Mouse (Mus musculus): ENCODE measurements around the gene Styxl1. TPM values are rescaled to one million over a fixed set of nuclear protein-coding genes. Genes with fewer than 3 reads are reported as not detected.

The Styxl1 gene
- under 1 TPM; 0.24 to 0.71 TPM for polyA plus RNA-seq (2017; shearing (Covaris generic))

DNA sequence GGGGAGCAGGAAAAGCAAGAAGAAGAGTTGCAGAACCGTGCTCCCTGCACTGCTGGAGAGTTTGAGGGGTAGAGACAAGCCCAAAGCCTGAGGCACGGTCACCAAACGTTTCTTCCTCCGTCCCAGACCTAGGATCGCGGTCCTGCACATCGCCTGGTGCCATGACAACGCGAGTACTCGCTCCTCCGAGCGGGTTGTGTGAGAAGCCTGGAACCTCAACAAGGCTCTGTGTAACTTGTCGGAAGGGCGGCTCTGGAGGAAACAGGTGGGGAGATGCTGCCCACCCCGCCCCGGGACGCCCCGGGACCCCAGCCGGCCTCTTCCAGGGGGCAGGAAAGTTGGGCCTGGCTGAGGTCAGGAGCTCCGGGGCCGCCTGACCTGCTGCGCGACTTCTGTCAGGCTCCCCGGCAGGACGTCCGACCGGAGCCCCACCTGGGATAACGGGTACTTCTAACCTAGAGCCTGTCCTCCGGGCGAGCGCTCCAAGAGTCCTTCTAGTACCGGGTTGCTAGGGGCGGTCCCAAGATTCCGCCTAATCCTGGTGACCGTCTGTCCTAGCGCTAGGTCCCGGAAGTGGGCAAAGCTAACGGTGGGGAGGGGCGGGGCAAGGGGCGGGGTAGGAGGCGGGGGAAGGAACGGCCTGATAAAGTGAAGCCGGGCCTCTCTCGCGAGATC, at the start of gene Styxl1:
TSS of gene Styxl1 (minus strand) at position 590 of the 675 bp plus-strand sequence.

DNA sequence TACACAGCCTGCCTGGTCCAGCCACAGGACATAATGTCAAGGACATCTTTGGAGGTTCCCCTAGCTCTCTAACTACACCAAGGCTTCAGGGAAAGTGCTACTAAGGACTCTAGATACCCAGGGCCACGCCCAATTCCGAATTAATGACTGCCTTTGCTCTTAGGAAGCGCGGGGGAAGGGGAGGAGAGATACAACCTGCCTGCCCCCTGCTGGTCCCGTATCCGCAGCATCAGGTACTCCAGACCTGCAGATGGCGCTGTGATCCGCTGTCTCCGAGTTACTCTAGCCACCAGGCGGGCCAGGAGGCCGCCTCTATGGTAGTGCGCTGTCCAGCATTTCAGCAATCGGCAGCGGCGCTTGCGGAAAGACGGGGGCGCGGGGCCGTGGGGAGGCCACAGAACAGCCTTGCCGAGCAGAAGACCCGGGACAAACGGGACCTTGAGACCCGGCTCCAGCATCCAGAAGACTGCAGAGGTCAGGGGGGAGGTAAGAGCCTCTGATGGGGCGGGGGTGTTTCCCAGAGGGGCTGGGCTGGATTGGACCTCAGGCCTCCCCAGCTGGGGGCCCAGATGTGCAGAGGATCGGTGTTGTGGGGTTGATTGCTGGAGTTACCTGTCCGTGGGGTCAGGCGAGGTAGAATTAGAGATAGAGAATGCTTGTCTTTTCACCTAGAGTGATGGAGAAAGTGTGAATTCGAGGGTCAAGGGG, 28.5 kb upstream of the Styxl1 start, which contains the start of gene Srrm3:
TSS of gene Srrm3 (plus strand) at position 336 of the 708 bp plus-strand sequence.

DNA sequence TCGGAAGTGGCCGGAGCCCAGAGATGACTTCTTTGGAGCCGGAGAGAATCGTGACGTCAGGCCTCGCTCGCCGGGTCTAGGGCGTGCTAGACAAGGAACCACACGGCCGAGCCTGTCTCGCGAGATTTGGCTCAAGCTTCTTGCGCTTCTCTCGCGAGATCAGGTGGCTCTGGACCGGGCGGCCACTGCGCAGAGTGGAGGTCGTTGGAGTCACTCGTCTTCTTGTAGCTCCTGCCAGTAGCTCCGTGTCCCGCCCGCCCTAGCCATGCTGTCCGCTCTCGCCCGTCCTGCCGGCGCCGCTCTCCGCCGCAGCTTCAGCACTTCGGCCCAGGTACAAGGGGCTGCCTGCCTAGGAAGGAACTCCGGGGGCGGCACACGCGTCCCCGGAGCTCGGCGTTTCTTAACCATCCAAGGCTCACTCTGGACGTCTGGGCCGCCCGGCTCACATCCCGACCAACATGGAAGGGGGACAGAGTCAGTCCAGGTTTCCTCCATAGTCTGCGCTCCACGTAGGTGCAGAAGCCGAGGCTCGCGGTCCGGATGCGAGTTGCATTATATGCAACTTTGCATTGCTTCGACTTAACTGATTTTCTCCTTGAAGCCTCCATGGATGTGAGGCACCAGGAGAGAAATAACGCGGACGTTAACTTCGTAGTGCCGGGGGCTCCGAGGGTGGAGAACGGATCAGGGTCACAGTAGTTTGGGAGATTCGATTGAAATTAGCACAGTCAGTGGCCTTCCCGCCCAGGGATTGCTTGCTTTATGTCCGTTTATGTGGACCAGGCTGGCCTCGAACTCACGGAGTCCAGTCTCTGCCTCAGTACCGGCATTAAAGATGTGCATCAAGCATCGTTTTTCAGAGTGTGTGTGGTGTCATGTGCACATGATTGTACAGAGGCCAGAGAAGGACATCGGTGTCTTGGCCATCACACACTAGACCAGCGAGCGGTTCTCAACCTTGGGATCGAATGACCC, 573 bp upstream of the Styxl1 start, which contains the start of gene Mdh2:
TSS of gene Mdh2 (plus strand) at position 10 of the 975 bp plus-strand sequence.

DNA sequence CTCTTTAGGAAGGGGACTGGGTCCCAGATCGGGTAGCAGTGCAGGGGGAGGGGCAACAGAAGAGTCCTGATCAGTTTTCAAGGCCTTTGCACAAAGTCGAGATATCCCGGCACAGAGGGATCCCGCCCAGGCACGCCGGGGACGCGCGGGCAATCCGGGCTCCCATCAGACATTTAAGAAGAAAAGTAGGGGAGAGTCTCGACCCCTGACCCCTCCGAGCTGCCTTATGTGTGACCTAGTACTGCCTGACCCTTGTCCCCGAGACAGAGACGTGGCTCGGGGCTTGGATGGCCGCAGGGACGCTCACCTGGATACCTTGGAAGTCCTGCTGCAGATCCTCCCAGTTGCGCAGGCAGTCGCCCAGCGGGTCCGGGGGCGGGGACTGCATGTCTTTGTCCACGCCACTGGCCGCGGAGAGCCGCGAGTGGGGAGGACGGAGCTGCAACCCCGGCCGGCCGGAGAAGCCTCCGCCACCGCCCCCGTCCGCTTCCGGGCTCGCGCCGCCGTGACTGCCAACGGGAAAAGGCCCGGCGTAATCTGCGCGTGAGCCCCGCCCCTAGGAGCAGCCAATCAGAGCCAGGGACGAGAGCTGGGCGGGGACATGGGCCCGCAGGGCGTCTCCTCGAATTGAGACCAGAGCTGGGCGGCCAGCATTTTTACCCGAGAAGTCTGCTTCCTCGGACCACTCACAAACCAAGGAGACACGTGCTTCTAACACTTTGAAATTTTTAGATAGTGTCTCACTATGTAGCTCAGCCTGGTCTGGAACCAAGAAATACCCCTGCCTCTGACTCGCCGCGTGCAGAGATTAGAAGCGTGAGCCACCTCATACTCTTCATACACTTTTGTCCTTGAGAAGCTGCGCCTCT, 34.2 kb downstream of the Styxl1 start, which contains the start of gene Tmem120a:
TSS of gene Tmem120a (minus strand) at position 708 of the 869 bp plus-strand sequence.

Other genes starting within 250 kb of the Styxl1 start
- 1 to 10 TPM; 4.5 to 7.1 TPM for gene Hip1, start 233.3 kb downstream of the Styxl1 start, polyA plus RNA-seq (2017; shearing (Covaris generic))
- not detected for gene Ccl26, start 214.8 kb downstream of the Styxl1 start, polyA plus RNA-seq (2017; shearing (Covaris generic))
- gene Ccl24, start 205.3 kb downstream of the Styxl1 start, polyA plus RNA-seq (2017; shearing (Covaris generic)): 1 to 10 TPM in 1 of 2 experiments, under 1 TPM in 1; 0.24 to 1.3 TPM
- 10 to 100 TPM; 31.9 to 38.6 TPM for gene Rhbdd2, start 145.8 kb downstream of the Styxl1 start, polyA plus RNA-seq (2017; shearing (Covaris generic))
- 10 to 100 TPM; 58.6 to 83.6 TPM for gene Por, start 108.4 kb downstream of the Styxl1 start, polyA plus RNA-seq (2017; shearing (Covaris generic))
- gene Tmem120a, start 33.9 kb downstream of the Styxl1 start, polyA plus RNA-seq (2017; shearing (Covaris generic)): 10 to 100 TPM; 51.5 to 60.2 TPM
- 100 to 1,000 TPM; 416 to 446 TPM for gene Mdh2, start 95 bp upstream of the Styxl1 start, polyA plus RNA-seq (2017; shearing (Covaris generic))
- gene Srrm3, start 28.5 kb upstream of the Styxl1 start, polyA plus RNA-seq (2017; shearing (Covaris generic)): 1 to 10 TPM in 1 of 2 experiments, under 1 TPM in 1; 0.69 to 1.4 TPM
- gene Hspb1, start 109.5 kb upstream of the Styxl1 start, polyA plus RNA-seq (2017; shearing (Covaris generic)): 1 to 10 TPM; 1.5 to 4.0 TPM
- gene Ywhag, start 156.2 kb upstream of the Styxl1 start, polyA plus RNA-seq (2017; shearing (Covaris generic)): 10 to 100 TPM; 52.2 to 59.4 TPM
- 1 to 10 TPM in 1 of 2 experiments, under 1 TPM in 1; 0.76 to 3.0 TPM for gene Ssc4d, start 196.1 kb upstream of the Styxl1 start, polyA plus RNA-seq (2017; shearing (Covaris generic))
- 1 to 10 TPM in 1 of 2 experiments, under 1 TPM in 1; 0.16 to 1.3 TPM for gene Zp3, start 201.7 kb upstream of the Styxl1 start, polyA plus RNA-seq (2017; shearing (Covaris generic))
- gene Dtx2, start 216.4 kb upstream of the Styxl1 start, polyA plus RNA-seq (2017; shearing (Covaris generic)): 10 to 100 TPM; 18.7 to 19.3 TPM